Mouse (Mus musculus): ENCODE data around the gene Arg2. TPM values are rescaled to one million over a fixed set of nuclear protein-coding genes. Genes with fewer than 3 reads are reported as not detected.

Arg2 gene
- polyA plus RNA-seq, 1 experiment from 2014 or later, result 28.4 TPM

- H3K27me3 ChIP-seq (ENCODE audit: control insufficient read depth, insufficient read depth, low read depth, low read length), result no peaks in the 10 kb centered on the region
- H3K4me3 ChIP-seq (ENCODE audit: low read depth, low read length), result no peak overlapping the region
- 31% methylated on average over 3 of the region's 3 CpGs for WGBS
- no peak overlapping the region for H3K9ac ChIP-seq (ENCODE audit: low read depth, low read length)
- H3K36me3 ChIP-seq (ENCODE audit: control insufficient read depth, insufficient read depth, low read length), result no peaks in the 10 kb centered on the region
- H3K4me1 ChIP-seq (ENCODE audit: control insufficient read depth, insufficient read depth, low read length), result no peaks in the 10 kb centered on the region
- no peak overlapping the region for H3K4me2 ChIP-seq (ENCODE audit: low read length)
- H3K27ac ChIP-seq (ENCODE audit: low read length), result no peak overlapping the region
- ATAC-seq, result peak; percentile 56
- no peaks in the 10 kb centered on the region for H3K9me3 ChIP-seq (replicated peaks; ENCODE audit: control insufficient read depth, low read length, poor library complexity, severe bottlenecking)
These were observed 7.8 kb upstream of the Arg2 start for GRCm38 (mm10) chr12:79122820-79123219.

GRCm38 (mm10) chr12:79131178-79131675, 650 bp downstream of the Arg2 start:
- peak; percentile 37 for ATAC-seq
- Histone ChIP-seq H3K9me3 (replicated peaks; ENCODE audit: control insufficient read depth, low read length, poor library complexity, severe bottlenecking) (no peaks in the 10 kb centered on the region), H3K27ac (ENCODE audit: low read length) (no peak overlapping the region)

GRCm38 (mm10) chr12:79131706-79132460, 1.3 kb downstream of the Arg2 start:
- H3K9ac ChIP-seq (ENCODE audit: low read depth, low read length), result peak overlapping the region; percentile 59
- H3K4me3 ChIP-seq (ENCODE audit: low read depth, low read length), result peak overlapping the region; percentile 54
- peak overlapping the region; percentile 79 for H3K4me2 ChIP-seq (ENCODE audit: low read length)
- H3K27me3 ChIP-seq (ENCODE audit: control insufficient read depth, insufficient read depth, low read depth, low read length), result peaks cover 3% of the 10 kb centered on the region; the same call in 1 of the 2 replicates
- H3K9me3 ChIP-seq (replicated peaks; ENCODE audit: control insufficient read depth, low read length, poor library complexity, severe bottlenecking), result no peaks in the 10 kb centered on the region
- WGBS, result 27% methylated on average over 5 of the region's 5 CpGs
- peaks cover 10% of the 10 kb centered on the region for H3K4me1 ChIP-seq (ENCODE audit: control insufficient read depth, insufficient read depth, low read length)
- no peak for ATAC-seq
- no peak overlapping the region for H3K27ac ChIP-seq (ENCODE audit: low read length)
- no peaks in the 10 kb centered on the region for H3K36me3 ChIP-seq (ENCODE audit: control insufficient read depth, insufficient read depth, low read length)

More at GRCm38 (mm10) chr12:79131178-79131675, 650 bp downstream of the Arg2 start:
- H3K4me1 ChIP-seq (ENCODE audit: control insufficient read depth, insufficient read depth, low read length), result peaks cover 10% of the 10 kb centered on the region
- H3K9ac ChIP-seq (ENCODE audit: low read depth, low read length), result peak overlapping the region; percentile 59
- no peaks in the 10 kb centered on the region for H3K36me3 ChIP-seq (ENCODE audit: control insufficient read depth, insufficient read depth, low read length)
- peak overlapping the region; percentile 79 for H3K4me2 ChIP-seq (ENCODE audit: low read length)
- H3K4me3 ChIP-seq (ENCODE audit: low read depth, low read length), result peak overlapping the region; percentile 54
- peaks cover 3% of the 10 kb centered on the region; the same call in 1 of the 2 replicates for H3K27me3 ChIP-seq (ENCODE audit: control insufficient read depth, insufficient read depth, low read depth, low read length)
- WGBS, result under 1% methylated on average over 22 of the region's 22 CpGs

GRCm38 (mm10) chr12:79134676-79135075, 4.1 kb downstream of the Arg2 start:
- H3K27ac ChIP-seq (ENCODE audit: low read length), result no peak overlapping the region
- H3K36me3 ChIP-seq (ENCODE audit: control insufficient read depth, insufficient read depth, low read length), result no peaks in the 10 kb centered on the region
- H3K4me1 ChIP-seq (ENCODE audit: control insufficient read depth, insufficient read depth, low read length), result peaks cover 10% of the 10 kb centered on the region
- 33% methylated on average over 8 of the region's 8 CpGs for WGBS
- no peak overlapping the region for H3K9ac ChIP-seq (ENCODE audit: low read depth, low read length)
- no peak for ATAC-seq
- no peak overlapping the region for H3K4me3 ChIP-seq (ENCODE audit: low read depth, low read length)
- H3K4me2 ChIP-seq (ENCODE audit: low read length), result no peak overlapping the region
- no peaks in the 10 kb centered on the region for H3K9me3 ChIP-seq (replicated peaks; ENCODE audit: control insufficient read depth, low read length, poor library complexity, severe bottlenecking)
- peaks cover 3% of the 10 kb centered on the region; the same call in 1 of the 2 replicates for H3K27me3 ChIP-seq (ENCODE audit: control insufficient read depth, insufficient read depth, low read depth, low read length)

- Histone ChIP-seq H3K9me3 (replicated peaks; ENCODE audit: control insufficient read depth, low read length, poor library complexity, severe bottlenecking) (no peaks in the 10 kb centered on the region), H3K4me1 (ENCODE audit: control insufficient read depth, insufficient read depth, low read length) (peaks cover 10% of the 10 kb centered on the region), H3K9ac (ENCODE audit: low read depth, low read length) (no peak overlapping the region), H3K27ac (ENCODE audit: low read length) (no peak overlapping the region), H3K27me3 (ENCODE audit: control insufficient read depth, insufficient read depth, low read depth, low read length) (peaks cover 3% of the 10 kb centered on the region; the same call in 1 of the 2 replicates), H3K36me3 (ENCODE audit: control insufficient read depth, insufficient read depth, low read length) (no peaks in the 10 kb centered on the region), H3K4me3 (ENCODE audit: low read depth, low read length) (no peak overlapping the region), H3K4me2 (ENCODE audit: low read length) (no peak overlapping the region)
- no peak for ATAC-seq
- WGBS, result 44% methylated on average over 4 of the region's 4 CpGs
These were observed 4.5 kb downstream of the Arg2 start for GRCm38 (mm10) chr12:79135105-79135504.

GRCm38 (mm10) chr12:79136949-79137348, 6.4 kb downstream of the Arg2 start:
- Histone ChIP-seq H3K4me1 (ENCODE audit: control insufficient read depth, insufficient read depth, low read length) (peaks cover 6% of the 10 kb centered on the region), H3K9ac (ENCODE audit: low read depth, low read length) (no peak overlapping the region), H3K27me3 (ENCODE audit: control insufficient read depth, insufficient read depth, low read depth, low read length) (peaks cover 3% of the 10 kb centered on the region; the same call in 1 of the 2 replicates), H3K27ac (ENCODE audit: low read length) (no peak overlapping the region), H3K36me3 (ENCODE audit: control insufficient read depth, insufficient read depth, low read length) (no peaks in the 10 kb centered on the region), H3K9me3 (replicated peaks; ENCODE audit: control insufficient read depth, low read length, poor library complexity, severe bottlenecking) (no peaks in the 10 kb centered on the region), H3K4me3 (ENCODE audit: low read depth, low read length) (no peak overlapping the region), H3K4me2 (ENCODE audit: low read length) (no peak overlapping the region)
- WGBS, result 76% methylated on average over 7 of the region's 7 CpGs
- no peak for ATAC-seq

GRCm38 (mm10) chr12:79138999-79139398, 8.4 kb downstream of the Arg2 start:
- Histone ChIP-seq H3K9me3 (replicated peaks; ENCODE audit: control insufficient read depth, low read length, poor library complexity, severe bottlenecking) (no peaks in the 10 kb centered on the region), H3K4me1 (ENCODE audit: control insufficient read depth, insufficient read depth, low read length) (no peaks in the 10 kb centered on the region; the same call in 1 of the 2 replicates), H3K27ac (ENCODE audit: low read length) (no peak overlapping the region), H3K27me3 (ENCODE audit: control insufficient read depth, insufficient read depth, low read depth, low read length) (no peaks in the 10 kb centered on the region), H3K36me3 (ENCODE audit: control insufficient read depth, insufficient read depth, low read length) (no peaks in the 10 kb centered on the region), H3K4me3 (ENCODE audit: low read depth, low read length) (no peak overlapping the region), H3K4me2 (ENCODE audit: low read length) (no peak overlapping the region), H3K9ac (ENCODE audit: low read depth, low read length) (no peak overlapping the region)
- ATAC-seq, result no peak

GRCm38 (mm10) chr12:79139417-79139816, 8.8 kb downstream of the Arg2 start:
- Histone ChIP-seq H3K27ac (ENCODE audit: low read length) (no peak overlapping the region), H3K9ac (ENCODE audit: low read depth, low read length) (no peak overlapping the region), H3K4me1 (ENCODE audit: control insufficient read depth, insufficient read depth, low read length) (no peaks in the 10 kb centered on the region; the same call in 1 of the 2 replicates), H3K36me3 (ENCODE audit: control insufficient read depth, insufficient read depth, low read length) (no peaks in the 10 kb centered on the region), H3K9me3 (replicated peaks; ENCODE audit: control insufficient read depth, low read length, poor library complexity, severe bottlenecking) (no peaks in the 10 kb centered on the region), H3K27me3 (ENCODE audit: control insufficient read depth, insufficient read depth, low read depth, low read length) (no peaks in the 10 kb centered on the region), H3K4me3 (ENCODE audit: low read depth, low read length) (no peak overlapping the region), H3K4me2 (ENCODE audit: low read length) (no peak overlapping the region)
- 71% methylated on average over 1 of the region's 1 CpGs for WGBS
- ATAC-seq, result no peak

GRCm38 (mm10) chr12:79140811-79141210, 10.2 kb downstream of the Arg2 start:
- H3K36me3 ChIP-seq (ENCODE audit: control insufficient read depth, insufficient read depth, low read length), result no peaks in the 10 kb centered on the region
- no peaks in the 10 kb centered on the region for H3K9me3 ChIP-seq (replicated peaks; ENCODE audit: control insufficient read depth, low read length, poor library complexity, severe bottlenecking)
- no peak overlapping the region for H3K27ac ChIP-seq (ENCODE audit: low read length)
- no peaks in the 10 kb centered on the region for H3K27me3 ChIP-seq (ENCODE audit: control insufficient read depth, insufficient read depth, low read depth, low read length)
- H3K4me3 ChIP-seq (ENCODE audit: low read depth, low read length), result no peak overlapping the region
- no peak overlapping the region for H3K4me2 ChIP-seq (ENCODE audit: low read length)
- no peak for ATAC-seq
- H3K4me1 ChIP-seq (ENCODE audit: control insufficient read depth, insufficient read depth, low read length), result no peaks in the 10 kb centered on the region
- 83% methylated on average over 2 of the region's 2 CpGs for WGBS
- H3K9ac ChIP-seq (ENCODE audit: low read depth, low read length), result no peak overlapping the region
